Mouse (Mus musculus) heart, adult 2 months (tissue): Measurements from ENCODE around the gene Mrpl4. TPM values are rescaled to one million over a fixed set of nuclear protein-coding genes. Genes with fewer than 3 reads are reported as not detected.
A peak's percentile ranks its signal among the peaks of the same experiment; 100 is the strongest.

Experiments
- DNase-seq, 2 experiments: peaks; one replicate each; pipeline ENCODE4 v3.0.0; 2021
- H3K27ac ChIP-seq: fragments of 200-600 bp; 2 replicates; pipeline ENCODE4 v1.8.1; 2022
- H3K27me3 ChIP-seq: fragments of 200-500 bp; 2 replicates; pipeline ENCODE4 v1.6.1; 2012; ENCODE audit warnings: mild to moderate bottlenecking, low read length, inconsistent platforms, mixed read lengths; ENCODE audit not compliant: control insufficient read depth, insufficient read depth
- H3K36me3 ChIP-seq: fragments of 200-500 bp; 2 replicates; pipeline ENCODE4 v1.6.1; 2012; ENCODE audit warnings: low read length, inconsistent platforms; ENCODE audit not compliant: control insufficient read depth, insufficient read depth
- H3K4me1 ChIP-seq: fragments of 200-500 bp; 2 replicates; pipeline ENCODE4 v1.6.1; 2011; ENCODE audit warnings: low read length; ENCODE audit not compliant: control insufficient read depth, insufficient read depth
- H3K4me3 ChIP-seq: fragments of 200-600 bp; 2 replicates; pipeline ENCODE4 v1.8.1; 2022
- H3K79me2 ChIP-seq: fragments of 200-500 bp; replicated peaks from 2 replicates; pipeline ENCODE4 v1.6.1; 2012; ENCODE audit warnings: mild to moderate bottlenecking, inconsistent platforms, low read length, moderate library complexity, mixed read lengths; ENCODE audit not compliant: control insufficient read depth, insufficient read depth
- H3K9ac ChIP-seq: fragments of 200-500 bp; 2 replicates; pipeline ENCODE4 v1.6.1; 2012; ENCODE audit warnings: low read depth, mild to moderate bottlenecking, control low read depth, inconsistent platforms, low read length, mixed read lengths
- CTCF ChIP-seq: fragments of 200-600 bp; IDR thresholded peaks from 2 replicates; pipeline ENCODE4 v1.8.1; 2022; ENCODE audit warnings: antibody characterized with exemption, mild to moderate bottlenecking, moderate library complexity
- EP300 ChIP-seq: fragments of 200-500 bp; IDR thresholded peaks from 2 replicates; pipeline ENCODE4 v1.6.1; 2011; ENCODE audit warnings: low read depth, low read length, control low read depth; ENCODE audit not compliant: insufficient read depth
- POLR2A ChIP-seq: fragments of 200-500 bp; IDR thresholded peaks from 2 replicates; pipeline ENCODE4 v1.6.1; 2011; ENCODE audit warnings: mild to moderate bottlenecking, low read depth, low read length, control low read depth; ENCODE audit not compliant: insufficient read depth
- WGBS: fragments of 180-500 bp; shearing (Covaris S2); methylation state at CpG from one replicate; pipeline ENCODE4 v1.1.7; 2018; 5-methylcytosine and 5-hydroxymethylcytosine counted together
- intact Hi-C: fragments of 180-260 bp; cut with DNase I; formaldehyde crosslinking; loops from one replicate; pipeline ENCODE4 v1.15.1; 2025
- polyA plus RNA-seq: library from polyadenylated mRNA; depleted of rRNA; stranded (reverse); fragments of >200 nt; gene quantifications from 2 replicates; pipeline ENCODE4 v1.2.3, GENCODE M21; 2012
- total RNA-seq, 2 experiments: library from RNA; stranded (reverse); gene quantifications; 2 replicates each; pipeline ENCODE4 v1.2.3; 2021

The Mrpl4 gene
- total and polyA plus RNA-seq, 3 experiments: 124 to 226 (median 130) TPM

DNA sequence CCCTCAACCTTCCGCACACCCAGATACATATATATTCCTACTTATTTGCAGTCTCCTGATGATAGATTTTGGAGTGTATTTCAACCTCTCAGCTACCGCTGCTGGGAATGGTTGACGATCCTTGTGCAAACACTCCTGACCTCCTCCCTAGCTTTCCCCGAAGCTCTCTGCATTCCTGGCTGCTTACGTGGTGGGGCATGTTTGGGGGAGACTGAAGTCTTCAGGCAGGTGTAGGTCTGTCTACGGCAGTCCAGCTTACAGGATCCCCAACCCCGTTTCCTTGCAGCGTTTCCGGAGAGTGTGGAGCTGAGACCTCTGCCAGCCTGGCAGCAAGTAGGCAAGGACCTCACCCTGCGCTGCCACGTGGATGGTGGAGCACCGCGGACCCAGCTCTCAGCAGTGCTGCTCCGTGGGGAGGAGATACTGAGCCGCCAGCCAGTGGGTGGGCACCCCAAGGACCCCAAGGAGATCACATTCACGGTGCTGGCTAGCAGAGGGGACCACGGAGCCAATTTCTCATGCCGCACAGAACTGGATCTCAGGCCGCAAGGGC is 22.8 kb downstream of the Mrpl4 start:
- H3K27ac ChIP-seq: no peak overlapping the region
- peaks cover 3% of the 10 kb centered on the region for H3K4me1 ChIP-seq
- no peak for DNase-seq
- WGBS: 78% methylated on average over 19 of the region's 19 CpGs
- H3K9ac ChIP-seq: no peak overlapping the region
- TF ChIP-seq POLR2A: no peak
- no peak for TF ChIP-seq CTCF
- TF ChIP-seq EP300: no peak
- no peak overlapping the region for H3K4me3 ChIP-seq
- intact Hi-C loops: loop anchor here (5.0 kb wide), 1 partner anchor 123 kb away; no protein-coding TSS in a partner anchor
- H3K27me3 ChIP-seq: no peaks in the 10 kb centered on the region
- H3K79me2 ChIP-seq: no peaks in the 10 kb centered on the region
- H3K36me3 ChIP-seq: no peaks in the 10 kb centered on the region

- Histone ChIP-seq H3K27me3 (no peaks in the 10 kb centered on the region), H3K36me3 (no peaks in the 10 kb centered on the region), H3K9ac (no peak overlapping the region), H3K4me1 (peaks cover 3% of the 10 kb centered on the region), H3K4me3 (no peak overlapping the region), H3K27ac (no peak overlapping the region), H3K79me2 (no peaks in the 10 kb centered on the region)
- no peak for TF ChIP-seq EP300
- TF ChIP-seq CTCF: no peak
- no peak for TF ChIP-seq POLR2A
- WGBS: 85% methylated on average over 12 of the region's 12 CpGs
- intact Hi-C loops: loop anchor here (5.0 kb wide), 1 partner anchor 125 kb away; no protein-coding TSS in a partner anchor
- no peak for DNase-seq
These were observed 24.3 kb downstream of the Mrpl4 start for GRCm38 (mm10) chr9:21026849-21027248.

GRCm38 (mm10) chr9:21027774-21028290 is 25.3 kb downstream of the Mrpl4 start:
- Histone ChIP-seq H3K27me3 (no peaks in the 10 kb centered on the region), H3K4me1 (peaks cover 3% of the 10 kb centered on the region), H3K27ac (no peak overlapping the region), H3K9ac (no peak overlapping the region), H3K36me3 (no peaks in the 10 kb centered on the region), H3K4me3 (no peak overlapping the region), H3K79me2 (no peaks in the 10 kb centered on the region)
- 76% methylated on average over 8 of the region's 8 CpGs for WGBS
- DNase-seq: no peak
- TF ChIP-seq CTCF (no peak), EP300 (no peak)
- intact Hi-C loops: loop anchor here (2.0 to 5.0 kb wide), 2 partner anchors 13 to 126 kb away; partner anchors contain the start of gene Icam1

DNA sequence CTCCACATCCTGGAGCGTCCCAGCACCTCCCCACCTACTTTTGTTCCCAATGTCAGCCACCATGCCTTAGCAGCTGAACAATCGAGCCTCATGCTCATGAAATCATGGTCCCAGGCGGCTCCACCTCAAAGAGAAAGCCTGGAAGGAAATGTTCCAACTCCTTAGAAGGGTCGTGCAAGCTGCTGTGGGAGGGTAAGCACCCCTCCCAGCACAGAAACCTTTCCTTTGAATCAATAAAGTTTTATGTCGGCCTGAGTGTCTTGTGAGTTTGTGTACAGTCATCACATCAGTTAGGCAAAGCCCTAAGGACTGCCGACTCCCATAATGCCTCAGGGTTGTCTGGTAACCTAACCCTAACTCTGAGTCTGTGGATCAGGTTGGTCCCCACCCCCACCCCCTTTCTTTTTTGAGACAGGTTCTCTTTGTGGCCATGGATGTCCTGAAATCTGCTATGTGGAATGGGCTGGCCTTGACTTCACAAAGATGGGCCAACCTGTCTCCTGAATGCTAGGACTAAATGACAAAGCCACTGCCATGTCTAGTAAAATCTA is 26.1 kb downstream of the Mrpl4 start:
- no peaks in the 10 kb centered on the region for H3K36me3 ChIP-seq
- peaks cover 1% of the 10 kb centered on the region; the same call in 1 of the 2 replicates for H3K27me3 ChIP-seq
- intact Hi-C loops: loop anchor here (1.0 to 5.0 kb wide), 3 partner anchors 14 to 126 kb away; partner anchors contain the start of genes Icam1 and Mrpl4
- peaks cover 3% of the 10 kb centered on the region for H3K4me1 ChIP-seq
- DNase-seq: no peak
- WGBS: 67% methylated on average over 6 of the region's 6 CpGs
- H3K9ac ChIP-seq: no peak overlapping the region
- H3K27ac ChIP-seq: no peak overlapping the region
- no peaks in the 10 kb centered on the region for H3K79me2 ChIP-seq
- TF ChIP-seq CTCF (no peak), POLR2A (no peak), EP300 (no peak)
- no peak overlapping the region for H3K4me3 ChIP-seq

DNA sequence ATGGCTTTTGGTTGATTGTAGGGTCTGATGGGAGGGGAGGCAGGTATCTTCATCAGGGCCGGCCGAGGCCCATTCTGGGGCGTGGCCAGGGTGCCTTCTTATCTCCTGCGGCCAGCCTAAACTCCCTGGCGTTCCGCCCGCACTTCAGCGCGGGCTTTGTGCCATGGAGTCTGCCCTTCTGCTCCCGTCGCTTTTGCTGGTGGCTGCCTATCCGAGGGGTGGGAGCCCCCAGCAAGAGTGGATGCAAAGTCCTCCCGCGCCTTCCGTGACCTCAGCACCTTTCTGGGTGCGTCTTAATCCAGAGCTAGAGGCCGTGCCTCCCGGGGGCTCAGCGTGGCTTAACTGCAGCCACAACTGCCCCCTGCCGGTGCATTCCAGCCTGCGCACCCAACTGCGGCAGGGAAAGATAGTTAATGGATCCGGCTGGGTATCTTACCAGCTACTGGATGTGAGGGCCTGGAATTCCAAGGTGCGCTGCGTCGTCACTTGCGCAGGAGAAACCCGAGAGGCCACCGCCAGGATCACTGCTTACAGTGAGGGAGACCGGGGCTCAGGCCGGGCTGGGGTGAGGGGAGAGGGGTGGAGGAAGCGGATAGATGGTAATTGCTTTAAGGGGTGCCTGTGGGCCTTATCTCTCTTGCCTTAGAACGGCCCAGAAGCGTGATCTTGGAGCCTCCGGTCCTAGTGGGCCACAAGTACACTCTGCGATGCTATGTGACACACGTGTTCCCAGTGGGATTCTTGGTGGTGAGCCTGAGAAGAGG is 26.9 kb downstream of the Mrpl4 start, which contains the start of gene Icam4:
Gene Icam4, plus strand, starts transcription at position 83 of the 764 bp plus-strand sequence.
- Histone ChIP-seq H3K36me3 (no peaks in the 10 kb centered on the region), H3K4me3 (peak within 1 kb of the TSS; percentile 45), H3K27ac (0 out of 2 replicates have a peak within 1 kb of the TSS, but pooled peaks have one; percentile 0), H3K9ac (peak within 1 kb of the TSS; percentile 71), H3K79me2 (no peaks in the 10 kb centered on the region), H3K4me1 (peaks cover 3% of the 10 kb centered on the region), H3K27me3 (peaks cover 1% of the 10 kb centered on the region)
- DNase-seq: peak; percentile 85 to 89
- 3% methylated on average over 37 of the region's 37 CpGs for WGBS
- 0 out of 2 replicates have a peak, but pooled peaks have one; percentile 36 for TF ChIP-seq EP300
- TF ChIP-seq CTCF: peak; percentile 98; the same call in 1 of the 2 replicates
- no peak for TF ChIP-seq POLR2A
- intact Hi-C loops: loop anchor here (1.0 to 5.0 kb wide), 6 partner anchors 15 to 127 kb away; partner anchors contain the start of genes Fdx1l, Gm38431, Gm49373 and Icam1
